In genomic region chr13:92882986-92883720, GRCm38 (mm10) we compare ENCODE assay signal across 24 mouse cellular contexts.
"Had no signal": no experiment of that assay in that cellular context is flagged by ENCODE, and none has a peak within 500 bp of the region (broad histone marks: within the 10 kb centered on the region; RNA-seq: fewer than 3 reads in every experiment).

No protein-coding gene starts in this region.

- H3K4me2 ChIP-seq: intestine, embryonic 15.5 days; kidney, embryonic 15.5 days; limb, embryonic 12.5 days; limb, embryonic 15.5 days; liver, embryonic 12.5 days; liver, embryonic 15.5 days; lung, embryonic 15.5 days; neural tube, embryonic 13.5 days had no signal

- H3K36me3 ChIP-seq: intestine, embryonic 15.5 days; kidney, embryonic 15.5 days; limb, embryonic 12.5 days; limb, embryonic 15.5 days; liver, embryonic 12.5 days; liver, embryonic 15.5 days; lung, embryonic 15.5 days; midbrain, embryonic 10.5 days; neural tube, embryonic 13.5 days had no signal

- H3K4me3 ChIP-seq: intestine, embryonic 15.5 days; kidney, embryonic 15.5 days; layer of hippocampus, adult 2 months; left cerebral cortex, adult 2 months; limb, embryonic 12.5 days; limb, embryonic 15.5 days; liver, embryonic 12.5 days; liver, embryonic 15.5 days; lung, embryonic 15.5 days; megakaryocyte, embryonic 14.5 days; midbrain, embryonic 10.5 days; neural tube, embryonic 13.5 days had no signal

- DNase-seq: kidney, adult 11 months; kidney, adult 8-10 months; kidney, postnatal 14 days; layer of hippocampus, adult 9-11 months; layer of hippocampus, postnatal 36 days; lung, adult 18-20 months; lung, postnatal 10 days; lung, postnatal 36 days; midbrain, embryonic 14.5 days; retina, postnatal 1 day; right cerebral cortex, postnatal 25 days; thymus, postnatal 25 days had no signal

- H3K9ac ChIP-seq: intestine, embryonic 15.5 days; kidney, embryonic 15.5 days; limb, embryonic 12.5 days; limb, embryonic 15.5 days; liver, embryonic 12.5 days; liver, embryonic 15.5 days; lung, embryonic 15.5 days; neural tube, embryonic 13.5 days had no signal

- H3K27ac ChIP-seq: intestine, embryonic 15.5 days; kidney, embryonic 15.5 days; left cerebral cortex, adult 2 months; limb, embryonic 12.5 days; limb, embryonic 15.5 days; liver, embryonic 12.5 days; liver, embryonic 15.5 days; lung, embryonic 15.5 days; midbrain, embryonic 10.5 days; neural tube, embryonic 13.5 days had no signal

- H3K27me3 ChIP-seq: intestine, embryonic 15.5 days; kidney, embryonic 15.5 days; limb, embryonic 12.5 days; limb, embryonic 15.5 days; liver, embryonic 12.5 days; liver, embryonic 15.5 days; lung, embryonic 15.5 days; megakaryocyte, embryonic 14.5 days; neural tube, embryonic 13.5 days had no signal

- H3K9me3 ChIP-seq: intestine, embryonic 15.5 days; kidney, embryonic 15.5 days; limb, embryonic 12.5 days; limb, embryonic 15.5 days; liver, embryonic 12.5 days; liver, embryonic 15.5 days; lung, embryonic 15.5 days; midbrain, embryonic 10.5 days had no signal

- H3K4me1 ChIP-seq: intestine, embryonic 15.5 days; kidney, embryonic 15.5 days; limb, embryonic 15.5 days; liver, embryonic 12.5 days; liver, embryonic 15.5 days; megakaryocyte, embryonic 14.5 days had no signal

- ATAC-seq: intestine, embryonic 15.5 days; liver, embryonic 12.5 days had no signal
